Mouse (Mus musculus) lung, postnatal 36 days (tissue): ENCODE measurements around the gene Vmn2r10.
A peak's percentile ranks its signal among the peaks of the same experiment; 100 is the strongest.
"Not testable (repeated sequence)": the region's sequence is repeated elsewhere in the genome, so short reads cannot be mapped to it uniquely, and the experiment has no call there.

Experiments used
- DNase-seq: peaks from one replicate; pipeline ENCODE4 v3.0.0; 2022; ENCODE audit warnings: mixed read lengths

The Vmn2r10 gene

GRCm38 (mm10) chr5:109006427-109006826, at the start of gene Vmn2r10:
Vmn2r10 (minus strand) TSS chr5:109006527.
- DNase-seq: not testable (repeated sequence)

- peak; percentile 13 for DNase-seq
These were observed 49.0 kb upstream of the Vmn2r10 start for GRCm38 (mm10) chr5:109055286-109055685.

GRCm38 (mm10) chr5:109032591-109032990, 26.3 kb upstream of the Vmn2r10 start:
- peak; percentile 17 for DNase-seq

- no peak for DNase-seq
These were observed 17.4 kb downstream of the Vmn2r10 start for GRCm38 (mm10) chr5:108988924-108989323.
